Mouse (Mus musculus) lung, postnatal 0 days (tissue): ENCODE results near the gene Ltbp2.

ENCODE experiments used
- CTCF ChIP-seq: IDR thresholded peaks from 2 replicates; pipeline ENCODE4 v1.5.1; 2016; ENCODE audit warnings: antibody characterized with exemption, mild to moderate bottlenecking
- EP300 ChIP-seq: IDR thresholded peaks from 2 replicates; pipeline ENCODE4 v1.6.1; 2016; ENCODE audit warnings: antibody characterized with exemption, mild to moderate bottlenecking, control low read depth

GRCm38 (mm10) chr12:84917799-84918198 lies 41.5 kb upstream of the Ltbp2 start:
- no peak for TF ChIP-seq CTCF
- TF ChIP-seq EP300: no peak
